Mouse (Mus musculus) midbrain, postnatal 0 days (tissue): ENCODE data around the gene Nufip1. TPM values are rescaled to one million over a fixed set of nuclear protein-coding genes. Genes with fewer than 3 reads are reported as not detected.

ENCODE experiments used
- ATAC-seq: fragments of 200-750 bp; cut with Nextera tagmentation; 2 replicates; pipeline ENCODE4 v1.8.0; 2017; ENCODE audit warnings: moderate number of reproducible peaks, mild to moderate bottlenecking, moderate TSS enrichment, moderate library complexity; ENCODE audit not compliant: low FRiP score
- DNase-seq: peaks from one replicate; pipeline ENCODE4 v3.0.0-alpha.2; 2015; ENCODE audit warnings: low spot score
- H3K27ac ChIP-seq: fragments of 300-500 bp; sonication (generic); 2 replicates; pipeline ENCODE4 v1.5.1; 2014; ENCODE audit warnings: low read depth, mild to moderate bottlenecking, low read length, mixed read lengths
- H3K27me3 ChIP-seq: fragments of 300-500 bp; sonication (generic); 2 replicates; pipeline ENCODE4 v1.6.1; 2014; ENCODE audit warnings: low read length, control low read depth, mixed read lengths; ENCODE audit not compliant: insufficient read depth
- H3K36me3 ChIP-seq: fragments of 300-500 bp; sonication (generic); 2 replicates; pipeline ENCODE4 v1.6.1; 2014; ENCODE audit warnings: low read length, control low read depth, mixed read lengths; ENCODE audit not compliant: insufficient read depth
- H3K4me1 ChIP-seq: fragments of 300-500 bp; sonication (generic); 2 replicates; pipeline ENCODE4 v1.6.1; 2014; ENCODE audit warnings: mild to moderate bottlenecking, control low read depth, antibody characterized with exemption, low read length, mixed read lengths; ENCODE audit not compliant: insufficient read depth
- H3K4me2 ChIP-seq: fragments of 300-500 bp; sonication (generic); 2 replicates; pipeline ENCODE4 v1.6.1; 2014; ENCODE audit warnings: low read depth, mild to moderate bottlenecking, low read length, mixed read lengths; ENCODE audit not compliant: poor library complexity, severe bottlenecking
- H3K4me3 ChIP-seq: fragments of 300-500 bp; sonication (generic); 2 replicates; pipeline ENCODE4 v1.5.1; 2014; ENCODE audit warnings: low read depth, mild to moderate bottlenecking, low read length, moderate library complexity
- H3K9ac ChIP-seq: fragments of 300-500 bp; sonication (generic); replicated peaks from 2 replicates; pipeline ENCODE4 v1.6.1; 2014; ENCODE audit warnings: mild to moderate bottlenecking, low read length, moderate library complexity, mixed read lengths; ENCODE audit not compliant: poor library complexity, severe bottlenecking
- H3K9me3 ChIP-seq: fragments of 300-500 bp; sonication (generic); 2 replicates; pipeline ENCODE4 v1.6.1; 2016; ENCODE audit warnings: low read length, control low read depth
- CTCF ChIP-seq: IDR thresholded peaks from 2 replicates; pipeline ENCODE4 v1.5.1; 2016; ENCODE audit warnings: antibody characterized with exemption, mild to moderate bottlenecking
- WGBS: fragments of 180-500 bp; shearing (Covaris S2); extraction: QIAGEN DNeasy Blood & Tissue Kit; methylation state at CpG from one replicate; pipeline ENCODE4 v1.1.7; 2014; 5-methylcytosine and 5-hydroxymethylcytosine counted together
- polyA plus RNA-seq: library from polyadenylated mRNA; unstranded; fragments of >200 nt; fragmentation: Nextera tagmentation; extraction: Ambion mirVana; gene quantifications from 2 replicates; pipeline ENCODE4 v1.2.1, GENCODE M21; 2015
- total RNA-seq: library from RNA; depleted of rRNA; stranded (reverse); fragments of >200 nt; gene quantifications from 2 replicates; pipeline ENCODE4 v1.2.3, GENCODE M21; 2014

Gene Nufip1
- total and polyA plus RNA-seq, 2 experiments from 2014 or later = 10.4 to 14.3 TPM

GRCm38 (mm10) chr14:76097244-76097643, 13.4 kb upstream of the Nufip1 start:
- H3K36me3 ChIP-seq = peaks cover 60% of the 10 kb centered on the region

GRCm38 (mm10) chr14:76097815-76098214, 12.9 kb upstream of the Nufip1 start:
- no peaks in the 10 kb centered on the region for H3K4me1 ChIP-seq
- H3K36me3 ChIP-seq = peaks cover 54% of the 10 kb centered on the region
- H3K4me3 ChIP-seq = no peak overlapping the region
- H3K9me3 ChIP-seq = no peaks in the 10 kb centered on the region
- no peak overlapping the region for H3K9ac ChIP-seq
- H3K27me3 ChIP-seq = no peaks in the 10 kb centered on the region
- no peak overlapping the region for H3K4me2 ChIP-seq
- ATAC-seq = no peak
- H3K27ac ChIP-seq = no peak overlapping the region
- TF ChIP-seq CTCF = no peak
- no peak for DNase-seq
- WGBS = 93% methylated on average over 5 of the region's 5 CpGs

More at GRCm38 (mm10) chr14:76097244-76097643, 13.4 kb upstream of the Nufip1 start:
- no peaks in the 10 kb centered on the region for H3K9me3 ChIP-seq
- no peak for TF ChIP-seq CTCF
- DNase-seq = no peak
- H3K4me3 ChIP-seq = no peak overlapping the region
- no peaks in the 10 kb centered on the region for H3K27me3 ChIP-seq
- WGBS = 96% methylated on average over 7 of the region's 7 CpGs
- H3K27ac ChIP-seq = no peak overlapping the region
- H3K4me1 ChIP-seq = no peaks in the 10 kb centered on the region
- no peak overlapping the region for H3K4me2 ChIP-seq
- no peak overlapping the region for H3K9ac ChIP-seq
- no peak for ATAC-seq

- Histone ChIP-seq H3K27ac (no peak overlapping the region), H3K4me2 (no peak overlapping the region), H3K27me3 (no peaks in the 10 kb centered on the region), H3K4me3 (no peak overlapping the region), H3K9ac (no peak overlapping the region), H3K36me3 (peaks cover 57% of the 10 kb centered on the region), H3K9me3 (no peaks in the 10 kb centered on the region), H3K4me1 (no peaks in the 10 kb centered on the region)
- WGBS = 96% methylated on average over 9 of the region's 9 CpGs
- DNase-seq (no peak), ATAC-seq (no peak)
- TF ChIP-seq CTCF = no peak
These were observed 11.1 kb upstream of the Nufip1 start for GRCm38 (mm10) chr14:76099543-76099942.

- Histone ChIP-seq H3K27ac (no peak overlapping the region), H3K9ac (no peak overlapping the region), H3K27me3 (no peaks in the 10 kb centered on the region), H3K9me3 (no peaks in the 10 kb centered on the region), H3K4me1 (no peaks in the 10 kb centered on the region), H3K4me2 (no peak overlapping the region), H3K4me3 (no peak overlapping the region), H3K36me3 (peaks cover 29% of the 10 kb centered on the region)
- no peak for TF ChIP-seq CTCF
- no peak for ATAC-seq
- 95% methylated on average over 5 of the region's 5 CpGs for WGBS
- DNase-seq = no peak
These were observed 5.1 kb downstream of the Nufip1 start for GRCm38 (mm10) chr14:76115744-76116143.

GRCm38 (mm10) chr14:76118963-76119362, 8.3 kb downstream of the Nufip1 start:
- WGBS = 66% methylated on average over 4 of the region's 4 CpGs
- ATAC-seq (no peak), DNase-seq (peak; percentile 9)
- Histone ChIP-seq H3K9ac (no peak overlapping the region), H3K9me3 (no peaks in the 10 kb centered on the region), H3K27me3 (no peaks in the 10 kb centered on the region), H3K4me3 (no peak overlapping the region), H3K27ac (no peak overlapping the region), H3K4me1 (no peaks in the 10 kb centered on the region), H3K36me3 (peaks cover 37% of the 10 kb centered on the region), H3K4me2 (no peak overlapping the region)
- TF ChIP-seq CTCF = peak; percentile 57

GRCm38 (mm10) chr14:76120472-76120871, 9.8 kb downstream of the Nufip1 start:
- 92% methylated on average over 4 of the region's 4 CpGs for WGBS
- no peaks in the 10 kb centered on the region for H3K27me3 ChIP-seq
- no peak overlapping the region for H3K4me3 ChIP-seq
- no peak overlapping the region for H3K9ac ChIP-seq
- DNase-seq (no peak), ATAC-seq (no peak)
- H3K27ac ChIP-seq = no peak overlapping the region
- no peak overlapping the region for H3K4me2 ChIP-seq
- no peak for TF ChIP-seq CTCF
- H3K36me3 ChIP-seq = peaks cover 38% of the 10 kb centered on the region
- H3K9me3 ChIP-seq = no peaks in the 10 kb centered on the region
- H3K4me1 ChIP-seq = no peaks in the 10 kb centered on the region
